Mouse (Mus musculus) heart, adult 2 months (tissue): ENCODE measurements around the gene Itgbl1.

Experiments
- CTCF ChIP-seq: fragments of 200-600 bp; IDR thresholded peaks from 2 replicates; pipeline ENCODE4 v1.8.1; 2022; ENCODE audit warnings: antibody characterized with exemption, mild to moderate bottlenecking, moderate library complexity
- EP300 ChIP-seq: fragments of 200-500 bp; IDR thresholded peaks from 2 replicates; pipeline ENCODE4 v1.6.1; 2011; ENCODE audit warnings: low read depth, low read length, control low read depth; ENCODE audit not compliant: insufficient read depth
- POLR2A ChIP-seq: fragments of 200-500 bp; IDR thresholded peaks from 2 replicates; pipeline ENCODE4 v1.6.1; 2011; ENCODE audit warnings: mild to moderate bottlenecking, low read depth, low read length, control low read depth; ENCODE audit not compliant: insufficient read depth

DNA sequence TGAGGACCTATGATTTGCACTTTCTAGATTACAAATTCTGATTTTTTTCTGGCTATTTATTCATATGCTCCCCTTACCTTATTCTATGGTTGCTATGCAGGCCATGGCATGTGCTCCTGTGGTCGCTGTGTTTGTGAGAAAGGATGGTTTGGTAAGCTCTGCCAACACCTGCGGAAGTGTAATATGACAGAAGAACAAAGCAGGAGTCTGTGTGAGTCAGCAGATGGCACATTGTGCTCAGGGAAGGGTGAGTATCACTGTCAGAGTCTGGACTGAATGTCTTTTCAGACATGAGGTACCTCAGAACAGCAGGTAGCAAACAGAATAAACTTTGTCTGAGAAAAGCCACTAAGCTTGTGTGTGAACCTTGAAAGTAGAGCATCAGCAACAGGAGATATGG is 306.8 kb downstream of the Itgbl1 start:
- no peak for TF ChIP-seq EP300
- no peak for TF ChIP-seq POLR2A
- TF ChIP-seq CTCF: no peak
